Mouse (Mus musculus): Measurements from ENCODE around the gene Mical2. TPM values are rescaled to one million over a fixed set of nuclear protein-coding genes. Genes with fewer than 3 reads are reported as not detected.

Gene Mical2
- polyA plus RNA-seq, 1 experiment from 2014 or later = 8.3 TPM

- no peak overlapping the region for H3K4me3 ChIP-seq (ENCODE audit: low read length)
- H3K36me3 ChIP-seq (ENCODE audit: insufficient read depth, low read length) = no peaks in the 10 kb centered on the region
- no peak for ATAC-seq (ENCODE audit: low FRiP score, low TSS enrichment)
- no peaks in the 10 kb centered on the region for H3K27me3 ChIP-seq (ENCODE audit: insufficient read depth, low read length)
- no peak overlapping the region for H3K4me2 ChIP-seq (replicated peaks; ENCODE audit: low read depth, low read length)
- H3K9me3 ChIP-seq (ENCODE audit: low read length) = no peaks in the 10 kb centered on the region
- 79% methylated on average over 8 of the region's 8 CpGs for WGBS
- no peak overlapping the region for H3K9ac ChIP-seq (replicated peaks; ENCODE audit: low read length)
- H3K4me1 ChIP-seq (ENCODE audit: insufficient read depth, low read length) = no peaks in the 10 kb centered on the region
- no peak overlapping the region for H3K27ac ChIP-seq (ENCODE audit: low read length)
Observed at GRCm38 (mm10) chr7:112331804-112332203, 106.1 kb downstream of the Mical2 start.

GRCm38 (mm10) chr7:112332426-112332825 is 106.8 kb downstream of the Mical2 start:
- H3K27ac ChIP-seq (ENCODE audit: low read length) = no peak overlapping the region
- H3K4me3 ChIP-seq (ENCODE audit: low read length) = no peak overlapping the region
- no peak overlapping the region for H3K4me2 ChIP-seq (replicated peaks; ENCODE audit: low read depth, low read length)
- H3K27me3 ChIP-seq (ENCODE audit: insufficient read depth, low read length) = no peaks in the 10 kb centered on the region
- WGBS = 76% methylated on average over 5 of the region's 5 CpGs
- ATAC-seq (ENCODE audit: low FRiP score, low TSS enrichment) = no peak
- no peaks in the 10 kb centered on the region for H3K4me1 ChIP-seq (ENCODE audit: insufficient read depth, low read length)
- H3K9ac ChIP-seq (replicated peaks; ENCODE audit: low read length) = no peak overlapping the region
- no peaks in the 10 kb centered on the region for H3K36me3 ChIP-seq (ENCODE audit: insufficient read depth, low read length)
- no peaks in the 10 kb centered on the region for H3K9me3 ChIP-seq (ENCODE audit: low read length)

DNA sequence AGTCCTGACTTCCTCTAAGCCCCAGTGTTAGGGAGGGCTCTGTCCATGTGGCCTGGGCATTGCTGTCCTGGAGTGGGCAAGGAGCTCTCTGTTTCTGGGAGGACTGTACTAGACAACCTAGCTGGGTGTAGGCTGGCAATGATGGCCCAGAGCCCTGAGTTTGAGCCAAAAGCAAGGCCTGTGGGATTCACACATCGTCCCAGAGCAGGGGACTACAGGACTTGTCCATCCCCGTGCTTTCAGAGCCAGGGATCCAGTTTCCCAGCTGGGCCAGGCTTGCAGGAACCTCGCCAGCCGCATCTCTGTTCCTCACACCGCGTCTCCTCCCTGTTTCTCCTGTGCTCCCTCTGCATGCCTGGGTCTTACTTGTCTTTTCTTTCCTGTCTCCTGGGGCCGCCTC is 107.7 kb downstream of the Mical2 start:
- no peak overlapping the region for H3K9ac ChIP-seq (replicated peaks; ENCODE audit: low read length)
- no peak overlapping the region for H3K4me2 ChIP-seq (replicated peaks; ENCODE audit: low read depth, low read length)
- 70% methylated on average over 7 of the region's 7 CpGs for WGBS
- H3K36me3 ChIP-seq (ENCODE audit: insufficient read depth, low read length) = no peaks in the 10 kb centered on the region
- H3K4me1 ChIP-seq (ENCODE audit: insufficient read depth, low read length) = no peaks in the 10 kb centered on the region
- ATAC-seq (ENCODE audit: low FRiP score, low TSS enrichment) = no peak
- H3K4me3 ChIP-seq (ENCODE audit: low read length) = no peak overlapping the region
- H3K27ac ChIP-seq (ENCODE audit: low read length) = no peak overlapping the region
- no peaks in the 10 kb centered on the region for H3K9me3 ChIP-seq (ENCODE audit: low read length)
- no peaks in the 10 kb centered on the region for H3K27me3 ChIP-seq (ENCODE audit: insufficient read depth, low read length)

DNA sequence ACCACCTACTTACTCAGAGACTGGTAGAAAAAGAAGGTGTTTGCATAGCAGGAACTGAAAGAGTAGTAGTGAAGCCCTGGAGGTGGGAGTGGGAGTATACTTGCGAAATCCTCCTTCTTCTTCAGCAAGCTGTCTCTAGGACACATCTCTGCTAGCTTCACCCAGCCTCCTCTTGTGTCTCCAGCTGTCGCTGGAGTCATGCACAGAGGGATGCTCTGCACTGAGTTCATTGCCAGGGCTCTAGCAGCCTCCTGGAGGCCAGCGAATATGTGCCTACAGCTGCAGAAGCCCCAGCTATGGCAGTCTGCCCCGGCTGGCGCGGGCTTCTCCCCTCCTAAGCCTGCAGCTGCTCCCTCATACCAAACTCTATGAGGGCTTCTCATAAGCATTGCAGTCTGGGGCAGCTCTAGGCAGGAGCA is 110.6 kb downstream of the Mical2 start:
- Histone ChIP-seq H3K27ac (ENCODE audit: low read length) (no peak overlapping the region; the same call in 1 of the 2 replicates), H3K9ac (replicated peaks; ENCODE audit: low read length) (no peak overlapping the region)

DNA sequence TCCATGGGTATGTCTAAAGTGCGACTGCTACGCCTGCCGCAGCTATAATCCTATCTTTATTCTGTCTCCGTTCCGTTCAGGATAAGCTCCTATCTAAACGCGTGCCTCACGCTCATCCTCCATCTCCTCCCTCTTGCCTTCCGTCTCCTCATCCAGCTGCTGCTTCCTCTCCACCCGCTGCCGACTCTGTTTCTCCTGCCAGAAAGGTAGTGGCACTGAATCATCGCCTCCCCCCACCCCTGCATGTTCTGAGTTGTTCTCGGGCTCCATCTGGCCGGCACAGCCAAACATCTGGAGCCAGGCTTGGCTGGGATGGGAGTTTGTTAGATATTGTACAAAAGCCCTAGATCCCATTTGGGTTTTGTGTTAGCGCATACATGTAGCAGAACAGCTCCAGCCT is 111.1 kb downstream of the Mical2 start:
- no peak for ATAC-seq (ENCODE audit: low FRiP score, low TSS enrichment)
- H3K27me3 ChIP-seq (ENCODE audit: insufficient read depth, low read length) = no peaks in the 10 kb centered on the region
- no peak overlapping the region for H3K9ac ChIP-seq (replicated peaks; ENCODE audit: low read length)
- H3K27ac ChIP-seq (ENCODE audit: low read length) = no peak overlapping the region
- H3K4me3 ChIP-seq (ENCODE audit: low read length) = no peak overlapping the region
- no peaks in the 10 kb centered on the region for H3K9me3 ChIP-seq (ENCODE audit: low read length)
- H3K4me2 ChIP-seq (replicated peaks; ENCODE audit: low read depth, low read length) = no peak overlapping the region
- H3K4me1 ChIP-seq (ENCODE audit: insufficient read depth, low read length) = no peaks in the 10 kb centered on the region
- no peaks in the 10 kb centered on the region for H3K36me3 ChIP-seq (ENCODE audit: insufficient read depth, low read length)
- 74% methylated on average over 15 of the region's 15 CpGs for WGBS

More for the DNA sequence above, 110.6 kb downstream of the Mical2 start:
- no peak overlapping the region for H3K4me3 ChIP-seq (ENCODE audit: low read length)
- H3K4me1 ChIP-seq (ENCODE audit: insufficient read depth, low read length) = no peaks in the 10 kb centered on the region
- no peaks in the 10 kb centered on the region for H3K27me3 ChIP-seq (ENCODE audit: insufficient read depth, low read length)
- 68% methylated on average over 6 of the region's 6 CpGs for WGBS
- no peak overlapping the region for H3K4me2 ChIP-seq (replicated peaks; ENCODE audit: low read depth, low read length)
- no peaks in the 10 kb centered on the region for H3K9me3 ChIP-seq (ENCODE audit: low read length)
- no peaks in the 10 kb centered on the region for H3K36me3 ChIP-seq (ENCODE audit: insufficient read depth, low read length)
- ATAC-seq (ENCODE audit: low FRiP score, low TSS enrichment) = no peak

GRCm38 (mm10) chr7:112337736-112338135 is 112.1 kb downstream of the Mical2 start:
- H3K27me3 ChIP-seq (ENCODE audit: insufficient read depth, low read length) = no peaks in the 10 kb centered on the region
- no peaks in the 10 kb centered on the region for H3K9me3 ChIP-seq (ENCODE audit: low read length)
- 82% methylated on average over 5 of the region's 5 CpGs for WGBS
- H3K9ac ChIP-seq (replicated peaks; ENCODE audit: low read length) = no peak overlapping the region
- H3K4me1 ChIP-seq (ENCODE audit: insufficient read depth, low read length) = no peaks in the 10 kb centered on the region
- no peak overlapping the region for H3K4me3 ChIP-seq (ENCODE audit: low read length)
- no peak overlapping the region for H3K4me2 ChIP-seq (replicated peaks; ENCODE audit: low read depth, low read length)
- no peaks in the 10 kb centered on the region for H3K36me3 ChIP-seq (ENCODE audit: insufficient read depth, low read length)
- no peak for ATAC-seq (ENCODE audit: low FRiP score, low TSS enrichment)
- no peak overlapping the region for H3K27ac ChIP-seq (ENCODE audit: low read length)

GRCm38 (mm10) chr7:112341052-112341451 is 115.4 kb downstream of the Mical2 start:
- Histone ChIP-seq H3K4me1 (ENCODE audit: insufficient read depth, low read length) (no peaks in the 10 kb centered on the region), H3K27me3 (ENCODE audit: insufficient read depth, low read length) (no peaks in the 10 kb centered on the region), H3K27ac (ENCODE audit: low read length) (no peak overlapping the region), H3K36me3 (ENCODE audit: insufficient read depth, low read length) (no peaks in the 10 kb centered on the region), H3K4me2 (replicated peaks; ENCODE audit: low read depth, low read length) (no peak overlapping the region), H3K9me3 (ENCODE audit: low read length) (no peaks in the 10 kb centered on the region), H3K9ac (replicated peaks; ENCODE audit: low read length) (no peak overlapping the region), H3K4me3 (ENCODE audit: low read length) (no peak overlapping the region)
- ATAC-seq (ENCODE audit: low FRiP score, low TSS enrichment) = no peak
- WGBS = 70% methylated on average over 3 of the region's 3 CpGs

- Histone ChIP-seq H3K4me2 (replicated peaks; ENCODE audit: low read depth, low read length) (no peak overlapping the region), H3K4me3 (ENCODE audit: low read length) (no peak overlapping the region), H3K4me1 (ENCODE audit: insufficient read depth, low read length) (no peaks in the 10 kb centered on the region), H3K36me3 (ENCODE audit: insufficient read depth, low read length) (no peaks in the 10 kb centered on the region), H3K9me3 (ENCODE audit: low read length) (no peaks in the 10 kb centered on the region), H3K9ac (replicated peaks; ENCODE audit: low read length) (no peak overlapping the region), H3K27ac (ENCODE audit: low read length) (no peak overlapping the region), H3K27me3 (ENCODE audit: insufficient read depth, low read length) (no peaks in the 10 kb centered on the region)
- 71% methylated on average over 1 of the region's 1 CpGs for WGBS
- no peak for ATAC-seq (ENCODE audit: low FRiP score, low TSS enrichment)
Observed at GRCm38 (mm10) chr7:112345687-112346086, 120.0 kb downstream of the Mical2 start.

- no peak overlapping the region for H3K4me2 ChIP-seq (replicated peaks; ENCODE audit: low read depth, low read length)
- 0 out of 2 replicates have a peak overlapping the region, but pooled peaks have one; percentile 29 for H3K27ac ChIP-seq (ENCODE audit: low read length)
- H3K9me3 ChIP-seq (ENCODE audit: low read length) = no peaks in the 10 kb centered on the region
- no peaks in the 10 kb centered on the region for H3K27me3 ChIP-seq (ENCODE audit: insufficient read depth, low read length)
- H3K36me3 ChIP-seq (ENCODE audit: insufficient read depth, low read length) = no peaks in the 10 kb centered on the region
- no peak for ATAC-seq (ENCODE audit: low FRiP score, low TSS enrichment)
- H3K4me3 ChIP-seq (ENCODE audit: low read length) = no peak overlapping the region
- 59% methylated on average over 3 of the region's 3 CpGs for WGBS
- no peak overlapping the region; the same call in 1 of the 2 replicates for H3K9ac ChIP-seq (replicated peaks; ENCODE audit: low read length)
- peaks cover 36% of the 10 kb centered on the region for H3K4me1 ChIP-seq (ENCODE audit: insufficient read depth, low read length)
Observed at GRCm38 (mm10) chr7:112351541-112351940, 125.9 kb downstream of the Mical2 start.

- no peak overlapping the region for H3K27ac ChIP-seq (ENCODE audit: low read length)
- H3K9ac ChIP-seq (replicated peaks; ENCODE audit: low read length) = no peak overlapping the region
- no peak overlapping the region for H3K4me2 ChIP-seq (replicated peaks; ENCODE audit: low read depth, low read length)
- WGBS = 35% methylated on average over 4 of the region's 4 CpGs
- ATAC-seq (ENCODE audit: low FRiP score, low TSS enrichment) = no peak
- H3K27me3 ChIP-seq (ENCODE audit: insufficient read depth, low read length) = no peaks in the 10 kb centered on the region
- peaks cover 36% of the 10 kb centered on the region for H3K4me1 ChIP-seq (ENCODE audit: insufficient read depth, low read length)
- no peak overlapping the region for H3K4me3 ChIP-seq (ENCODE audit: low read length)
- H3K9me3 ChIP-seq (ENCODE audit: low read length) = no peaks in the 10 kb centered on the region
- H3K36me3 ChIP-seq (ENCODE audit: insufficient read depth, low read length) = no peaks in the 10 kb centered on the region
Observed at GRCm38 (mm10) chr7:112352005-112352404, 126.3 kb downstream of the Mical2 start.
